Mouse (Mus musculus) urinary bladder, postnatal 10 days (tissue): ENCODE results near the gene Lamb1.
A peak's percentile ranks its signal among the peaks of the same experiment; 100 is the strongest.

Experiments used
- DNase-seq: peaks from one replicate; pipeline ENCODE4 v3.0.0; 2022; ENCODE audit warnings: low spot score

The Lamb1 gene

GRCm38 (mm10) chr12:31314310-31314709 lies 49.3 kb downstream of the Lamb1 start:
- DNase-seq, result no peak

GRCm38 (mm10) chr12:31315961-31316360 lies 50.9 kb downstream of the Lamb1 start:
- DNase-seq, result no peak

- DNase-seq, result no peak
Measured at GRCm38 (mm10) chr12:31317670-31318408, 52.8 kb downstream of the Lamb1 start.

- no peak for DNase-seq
Measured at GRCm38 (mm10) chr12:31318409-31318963, 53.5 kb downstream of the Lamb1 start.

GRCm38 (mm10) chr12:31320817-31321216 lies 55.8 kb downstream of the Lamb1 start:
- DNase-seq, result no peak

- DNase-seq, result no peak
Measured at GRCm38 (mm10) chr12:31321532-31321931, 56.5 kb downstream of the Lamb1 start.

GRCm38 (mm10) chr12:31323136-31323695 lies 58.2 kb downstream of the Lamb1 start:
- no peak for DNase-seq

- DNase-seq, result no peak
Measured at GRCm38 (mm10) chr12:31327139-31327538, 62.1 kb downstream of the Lamb1 start.

GRCm38 (mm10) chr12:31333261-31333660 lies 68.2 kb downstream of the Lamb1 start:
- no peak for DNase-seq

- DNase-seq, result no peak
Measured at GRCm38 (mm10) chr12:31350191-31350943, 85.3 kb downstream of the Lamb1 start.

GRCm38 (mm10) chr12:31350944-31351928 lies 86.2 kb downstream of the Lamb1 start, which contains the start of gene Dld:
Gene Dld (minus strand): TSS chr12:31351453.
- DNase-seq, result peak; percentile 83

GRCm38 (mm10) chr12:31366428-31366827 lies 101.4 kb downstream of the Lamb1 start:
- no peak for DNase-seq

GRCm38 (mm10) chr12:31367721-31368120 lies 102.7 kb downstream of the Lamb1 start:
- DNase-seq, result no peak

GRCm38 (mm10) chr12:31369118-31369517 lies 104.1 kb downstream of the Lamb1 start:
- DNase-seq, result no peak

GRCm38 (mm10) chr12:31369656-31370055 lies 104.6 kb downstream of the Lamb1 start:
- DNase-seq, result no peak

- DNase-seq, result no peak
Measured at GRCm38 (mm10) chr12:31374603-31375282, 109.7 kb downstream of the Lamb1 start.

- DNase-seq, result no peak
Measured at GRCm38 (mm10) chr12:31375283-31375615, 110.2 kb downstream of the Lamb1 start.

GRCm38 (mm10) chr12:31376326-31376950 lies 111.4 kb downstream of the Lamb1 start:
- DNase-seq, result no peak

- no peak for DNase-seq
Measured at GRCm38 (mm10) chr12:31377241-31377640, 112.2 kb downstream of the Lamb1 start.
